Mouse (Mus musculus) limb, embryonic 10.5 days (tissue): ENCODE results near the gene Chfr. TPM values are rescaled to one million over a fixed set of nuclear protein-coding genes. Genes with fewer than 3 reads are reported as not detected.

Experiments used
- DNase-seq: peaks from one replicate; pipeline ENCODE4 v3.0.0-alpha.2; 2017; ENCODE audit warnings: low spot score
- H3K27ac ChIP-seq: fragments of 300-500 bp; sonication (generic); 2 replicates; pipeline ENCODE4 v1.5.1; 2016; ENCODE audit warnings: mild to moderate bottlenecking
- H3K27me3 ChIP-seq: fragments of 300-500 bp; sonication (generic); 2 replicates; pipeline ENCODE4 v1.6.1; 2016; ENCODE audit warnings: low read depth, mild to moderate bottlenecking; ENCODE audit not compliant: poor library complexity, severe bottlenecking
- H3K36me3 ChIP-seq: fragments of 300-500 bp; sonication (generic); 2 replicates; pipeline ENCODE4 v1.6.1; 2016; ENCODE audit warnings: mild to moderate bottlenecking, moderate library complexity
- H3K4me1 ChIP-seq: fragments of 300-500 bp; sonication (generic); 2 replicates; pipeline ENCODE4 v1.6.1; 2016
- H3K4me3 ChIP-seq: fragments of 300-500 bp; sonication (generic); 2 replicates; pipeline ENCODE4 v1.5.1; 2016; ENCODE audit warnings: mild to moderate bottlenecking, moderate library complexity
- H3K9me3 ChIP-seq: fragments of 300-500 bp; sonication (generic); replicated peaks from 2 replicates; pipeline ENCODE4 v1.6.1; 2016; ENCODE audit warnings: mild to moderate bottlenecking
- WGBS: fragments of 180-500 bp; shearing (Covaris S2); methylation state at CpG from one replicate; pipeline ENCODE4 v1.1.7; 2016; 5-methylcytosine and 5-hydroxymethylcytosine counted together
- polyA plus RNA-seq: library from polyadenylated mRNA; unstranded; fragments of >200 nt; fragmentation: Nextera tagmentation; extraction: Ambion mirVana; gene quantifications from 2 replicates; pipeline ENCODE4 v1.2.1, GENCODE M21; 2016

Chfr gene
- polyA plus RNA-seq, 1 experiment from 2014 or later = 30.4 TPM

GRCm38 (mm10) chr5:110139325-110139724 is 3.7 kb downstream of the Chfr start:
- no peak for DNase-seq
- H3K4me1 ChIP-seq = peaks cover 7% of the 10 kb centered on the region
- peaks cover 44% of the 10 kb centered on the region for H3K36me3 ChIP-seq
- WGBS = 91% methylated on average over 3 of the region's 3 CpGs
- H3K27me3 ChIP-seq = no peaks in the 10 kb centered on the region
- no peak overlapping the region for H3K27ac ChIP-seq
- H3K4me3 ChIP-seq = no peak overlapping the region
- H3K9me3 ChIP-seq = no peaks in the 10 kb centered on the region

- DNase-seq = no peak
- WGBS = 92% methylated on average over 7 of the region's 7 CpGs
- Histone ChIP-seq H3K27me3 (no peaks in the 10 kb centered on the region), H3K36me3 (peaks cover 52% of the 10 kb centered on the region), H3K4me3 (no peak overlapping the region), H3K9me3 (no peaks in the 10 kb centered on the region), H3K4me1 (peaks cover 7% of the 10 kb centered on the region), H3K27ac (no peak overlapping the region)
These were observed 4.8 kb downstream of the Chfr start for GRCm38 (mm10) chr5:110140424-110140823.

- Histone ChIP-seq H3K4me3 (no peak overlapping the region), H3K36me3 (peaks cover 69% of the 10 kb centered on the region), H3K9me3 (no peaks in the 10 kb centered on the region), H3K4me1 (no peaks in the 10 kb centered on the region), H3K27ac (no peak overlapping the region), H3K27me3 (no peaks in the 10 kb centered on the region)
- DNase-seq = no peak
- WGBS = 92% methylated on average over 2 of the region's 2 CpGs
These were observed 6.7 kb downstream of the Chfr start for GRCm38 (mm10) chr5:110142309-110142708.

- Histone ChIP-seq H3K4me3 (no peak overlapping the region), H3K9me3 (no peaks in the 10 kb centered on the region), H3K4me1 (no peaks in the 10 kb centered on the region), H3K27ac (no peak overlapping the region), H3K27me3 (no peaks in the 10 kb centered on the region), H3K36me3 (peaks cover 74% of the 10 kb centered on the region)
- WGBS = 89% methylated on average over 5 of the region's 5 CpGs
- no peak for DNase-seq
These were observed 7.4 kb downstream of the Chfr start for GRCm38 (mm10) chr5:110143007-110143406.

GRCm38 (mm10) chr5:110169374-110169773 is 33.7 kb downstream of the Chfr start:
- no peak for DNase-seq
- Histone ChIP-seq H3K4me1 (no peaks in the 10 kb centered on the region), H3K27me3 (no peaks in the 10 kb centered on the region), H3K27ac (no peak overlapping the region), H3K9me3 (no peaks in the 10 kb centered on the region), H3K4me3 (no peak overlapping the region), H3K36me3 (peaks cover 66% of the 10 kb centered on the region)
- 94% methylated on average over 4 of the region's 4 CpGs for WGBS

- Histone ChIP-seq H3K4me3 (peak within 1 kb of the TSS; percentile 95), H3K27me3 (no peaks in the 10 kb centered on the region), H3K27ac (peak within 1 kb of the TSS; percentile 89), H3K4me1 (peaks cover 12% of the 10 kb centered on the region), H3K36me3 (0 out of 2 replicates have a peak, but pooled peaks cover 5% of the 10 kb centered on the region), H3K9me3 (no peaks in the 10 kb centered on the region)
- under 1% methylated on average over 41 of the region's 41 CpGs for WGBS
- DNase-seq = peak; percentile 92
These were observed 40.8 kb downstream of the Chfr start, which contains the start of gene Golga3 for GRCm38 (mm10) chr5:110176362-110177020. TSS of gene Golga3 (plus strand) at chr5:110176701.

- 4% methylated on average over 19 of the region's 19 CpGs for WGBS
- Histone ChIP-seq H3K36me3 (peaks cover 7% of the 10 kb centered on the region), H3K9me3 (no peaks in the 10 kb centered on the region), H3K27me3 (no peaks in the 10 kb centered on the region), H3K27ac (peak overlapping the region; percentile 89), H3K4me1 (peaks cover 12% of the 10 kb centered on the region), H3K4me3 (peak overlapping the region; percentile 95)
- no peak for DNase-seq
These were observed 41.4 kb downstream of the Chfr start for GRCm38 (mm10) chr5:110177021-110177420.

- Histone ChIP-seq H3K4me1 (peaks cover 12% of the 10 kb centered on the region), H3K4me3 (no peak overlapping the region), H3K9me3 (no peaks in the 10 kb centered on the region), H3K27ac (no peak overlapping the region), H3K27me3 (no peaks in the 10 kb centered on the region), H3K36me3 (peaks cover 19% of the 10 kb centered on the region)
- 89% methylated on average over 2 of the region's 2 CpGs for WGBS
- no peak for DNase-seq
These were observed 43.0 kb downstream of the Chfr start for GRCm38 (mm10) chr5:110178628-110179027.

- Histone ChIP-seq H3K4me3 (no peak overlapping the region), H3K9me3 (no peaks in the 10 kb centered on the region), H3K4me1 (peaks cover 8% of the 10 kb centered on the region), H3K36me3 (peaks cover 46% of the 10 kb centered on the region), H3K27ac (no peak overlapping the region), H3K27me3 (no peaks in the 10 kb centered on the region)
- 95% methylated on average over 5 of the region's 5 CpGs for WGBS
- no peak for DNase-seq
These were observed 46.1 kb downstream of the Chfr start for GRCm38 (mm10) chr5:110181716-110182115.

- H3K27ac ChIP-seq = no peak overlapping the region
- H3K9me3 ChIP-seq = no peaks in the 10 kb centered on the region
- 90% methylated on average over 10 of the region's 10 CpGs for WGBS
- no peak overlapping the region for H3K4me3 ChIP-seq
- H3K36me3 ChIP-seq = peaks cover 88% of the 10 kb centered on the region
- no peaks in the 10 kb centered on the region for H3K4me1 ChIP-seq
- H3K27me3 ChIP-seq = no peaks in the 10 kb centered on the region
- no peak for DNase-seq
These were observed 67.7 kb downstream of the Chfr start for GRCm38 (mm10) chr5:110203164-110203895.

- no peak for DNase-seq
- no peaks in the 10 kb centered on the region for H3K4me1 ChIP-seq
- WGBS = 86% methylated on average over 6 of the region's 6 CpGs
- H3K27ac ChIP-seq = no peak overlapping the region
- H3K27me3 ChIP-seq = no peaks in the 10 kb centered on the region
- no peaks in the 10 kb centered on the region for H3K9me3 ChIP-seq
- peaks cover 98% of the 10 kb centered on the region for H3K36me3 ChIP-seq
- no peak overlapping the region for H3K4me3 ChIP-seq
These were observed 69.1 kb downstream of the Chfr start for GRCm38 (mm10) chr5:110204777-110205176.

- H3K27me3 ChIP-seq = no peaks in the 10 kb centered on the region
- H3K27ac ChIP-seq = no peak overlapping the region
- H3K36me3 ChIP-seq = peaks cover 99% of the 10 kb centered on the region
- no peaks in the 10 kb centered on the region for H3K9me3 ChIP-seq
- WGBS = 93% methylated on average over 2 of the region's 2 CpGs
- H3K4me1 ChIP-seq = no peaks in the 10 kb centered on the region
- H3K4me3 ChIP-seq = no peak overlapping the region
- DNase-seq = no peak
These were observed 75.7 kb downstream of the Chfr start for GRCm38 (mm10) chr5:110211312-110211711.

GRCm38 (mm10) chr5:110216780-110217179 is 81.1 kb downstream of the Chfr start:
- DNase-seq = no peak
- H3K9me3 ChIP-seq = no peaks in the 10 kb centered on the region
- no peak overlapping the region for H3K27ac ChIP-seq
- H3K4me1 ChIP-seq = no peaks in the 10 kb centered on the region
- no peaks in the 10 kb centered on the region for H3K27me3 ChIP-seq
- 95% methylated on average over 3 of the region's 3 CpGs for WGBS
- no peak overlapping the region for H3K4me3 ChIP-seq
- H3K36me3 ChIP-seq = peaks cover 99% of the 10 kb centered on the region
